Mouse (Mus musculus) gastrocnemius, adult 2 months (tissue): ENCODE data around the gene Smpdl3b. TPM values are rescaled to one million over a fixed set of nuclear protein-coding genes. Genes with fewer than 3 reads are reported as not detected.

Experiments used
- DNase-seq: peaks from one replicate; pipeline ENCODE4 v3.0.0; 2022
- H3K27ac ChIP-seq: fragments of 200-600 bp; 2 replicates; pipeline ENCODE4 v1.8.1; 2022; ENCODE audit warnings: mild to moderate bottlenecking
- H3K4me3 ChIP-seq: fragments of 200-600 bp; 2 replicates; pipeline ENCODE4 v1.8.1; 2022; ENCODE audit warnings: mild to moderate bottlenecking, moderate library complexity
- CTCF ChIP-seq: fragments of 200-600 bp; IDR thresholded peaks from 2 replicates; pipeline ENCODE4 v1.8.1; 2022; ENCODE audit warnings: antibody characterized with exemption, mild to moderate bottlenecking, moderate library complexity
- intact Hi-C: fragments of 180-260 bp; cut with DNase I; formaldehyde crosslinking; loops from one replicate; pipeline ENCODE4 v1.15.1; 2025
- total RNA-seq, 2 experiments: library from RNA; stranded (reverse); gene quantifications; 2 replicates each; pipeline ENCODE4 v1.2.3; 2021

Gene Smpdl3b
- total RNA-seq, 2 experiments from 2014 or later = 0.47 to 0.66 TPM

GRCm38 (mm10) chr4:132693366-132693765 lies 63.7 kb downstream of the Smpdl3b start:
- DNase-seq = no peak
- intact Hi-C loops = no loop called here
- no peak overlapping the region for H3K27ac ChIP-seq
- no peak overlapping the region for H3K4me3 ChIP-seq
- no peak for TF ChIP-seq CTCF

GRCm38 (mm10) chr4:132689634-132690033 lies 67.4 kb downstream of the Smpdl3b start:
- TF ChIP-seq CTCF = no peak
- no peak overlapping the region for H3K4me3 ChIP-seq
- intact Hi-C loops = no loop called here

More at GRCm38 (mm10) chr4:132689634-132690033, 67.4 kb downstream of the Smpdl3b start:
- no peak overlapping the region for H3K27ac ChIP-seq
- no peak for DNase-seq

Other genes with a start within 250 kb of the Smpdl3b start
- gene Sesn2, start 246.8 kb downstream of the Smpdl3b start, total RNA-seq = 1 to 10 TPM; 1.5 to 2.1 TPM
- 10 to 100 TPM; 41.0 to 60.0 TPM for gene Atpif1, start 223.6 kb downstream of the Smpdl3b start, total RNA-seq
- gene Dnajc8, start 221.7 kb downstream of the Smpdl3b start, total RNA-seq = 10 to 100 TPM; 47.2 to 59.3 TPM
- gene Ptafr, start 193.2 kb downstream of the Smpdl3b start, total RNA-seq = under 1 TPM; 0.56 to 0.98 TPM
- gene Eya3, start 118.3 kb downstream of the Smpdl3b start, total RNA-seq = 10 to 100 TPM; 11.2 to 15.5 TPM
- gene Xkr8, start 24.7 kb downstream of the Smpdl3b start, total RNA-seq = under 1 TPM; 0.54 to 0.70 TPM
- gene Rpa2, start 11.1 kb upstream of the Smpdl3b start, total RNA-seq = 10 to 100 TPM; 14.2 to 16.3 TPM
- under 1 TPM; 0.69 to 0.70 TPM for gene Themis2, start 39.1 kb upstream of the Smpdl3b start, total RNA-seq
- gene Ppp1r8, start 85.9 kb upstream of the Smpdl3b start, total RNA-seq = 10 to 100 TPM; 13.6 to 14.8 TPM
- gene Stx12, start 127.3 kb upstream of the Smpdl3b start, total RNA-seq = 10 to 100 TPM; 24.1 to 25.7 TPM
- 10 to 100 TPM; 23.5 to 29.9 TPM for gene Fam76a, start 165.3 kb upstream of the Smpdl3b start, total RNA-seq
- under 1 TPM in 1 of 2 experiments, not detected in 1; 0.06 TPM for gene Fgr, start 216.8 kb upstream of the Smpdl3b start, total RNA-seq